Mouse (Mus musculus): ENCODE results near the gene Slc2a8.

Slc2a8 gene

GRCm38 (mm10) chr2:32938741-32939140, 43.1 kb downstream of the Slc2a8 start:
- ATAC-seq (ENCODE audit: insufficient number of reproducible peaks, low FRiP score, low TSS enrichment) = no peak

- no peak for ATAC-seq (ENCODE audit: insufficient number of reproducible peaks, low FRiP score, low TSS enrichment)
These were observed 50.2 kb downstream of the Slc2a8 start for GRCm38 (mm10) chr2:32931730-32932129.

GRCm38 (mm10) chr2:32928947-32929829, 52.7 kb downstream of the Slc2a8 start:
- ATAC-seq (ENCODE audit: insufficient number of reproducible peaks, low FRiP score, low TSS enrichment) = no peak

GRCm38 (mm10) chr2:32928235-32928946, 53.5 kb downstream of the Slc2a8 start:
- ATAC-seq (ENCODE audit: insufficient number of reproducible peaks, low FRiP score, low TSS enrichment) = peak; percentile 67

- 0 out of 2 replicates have a peak, but pooled peaks have one; percentile 11 for ATAC-seq (ENCODE audit: insufficient number of reproducible peaks, low FRiP score, low TSS enrichment)
These were observed 54.2 kb downstream of the Slc2a8 start for GRCm38 (mm10) chr2:32927624-32928234.

- no peak for ATAC-seq (ENCODE audit: insufficient number of reproducible peaks, low FRiP score, low TSS enrichment)
These were observed 55.4 kb downstream of the Slc2a8 start for GRCm38 (mm10) chr2:32926330-32927075.

GRCm38 (mm10) chr2:32924306-32924844, 57.5 kb downstream of the Slc2a8 start:
- no peak for ATAC-seq (ENCODE audit: insufficient number of reproducible peaks, low FRiP score, low TSS enrichment)

- no peak for ATAC-seq (ENCODE audit: insufficient number of reproducible peaks, low FRiP score, low TSS enrichment)
These were observed 58.2 kb downstream of the Slc2a8 start for GRCm38 (mm10) chr2:32923551-32924250.
